Mouse (Mus musculus) layer of hippocampus, adult 6 months (tissue): ENCODE results near the gene Vmn1r51. TPM values are rescaled to one million over a fixed set of nuclear protein-coding genes. Genes with fewer than 3 reads are reported as not detected.

Source experiments
- long read RNA-seq, 2 experiments: library from polyadenylated mRNA; unstranded; transcript quantifications; one replicate each; pipeline ENCODE4 v2.0.0; 2019 to 2020
- polyA plus RNA-seq: library from polyadenylated mRNA; unstranded; fragments of <200 nt; fragmentation: Nextera tagmentation; gene quantifications from 2 replicates; pipeline ENCODE4 v1.2.3, GENCODE M21; 2021

The Vmn1r51 gene
- polyA plus RNA-seq: not detected in 2 replicates
- long read RNA-seq, experiment 1: 0 reads
- long read RNA-seq, experiment 2: 0 reads

GRCm38 (mm10) chr6:90122296-90122695, at the start of gene Vmn1r51:
TSS of gene Vmn1r51 (plus strand) at chr6:90122596.

DNA sequence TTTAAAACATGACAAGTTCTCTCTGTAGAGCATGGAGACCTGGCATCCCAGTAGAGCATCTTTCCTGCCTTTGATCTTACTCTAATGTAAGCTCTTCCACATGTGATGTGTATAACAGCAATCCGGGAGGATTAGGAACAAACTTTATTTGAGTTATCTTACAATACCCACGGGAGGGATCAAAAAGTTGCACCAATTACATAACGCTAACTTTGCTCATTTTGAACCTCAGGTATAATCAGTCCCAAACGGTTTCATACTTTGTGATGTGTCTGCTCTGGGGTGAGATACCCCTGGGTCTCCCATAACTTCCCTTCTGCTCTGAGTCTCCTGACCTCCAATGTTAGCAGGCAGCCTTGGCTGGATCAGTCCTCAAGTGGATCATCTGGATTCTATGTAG, 44.0 kb upstream of the Vmn1r51 start, which contains the start of gene Vmn1r49:
TSS of gene Vmn1r49 (minus strand) at position 101 of the 400 bp plus-strand sequence.

GRCm38 (mm10) chr6:90101130-90101529, 21.3 kb upstream of the Vmn1r51 start, which contains the start of gene Vmn1r50:
TSS of gene Vmn1r50 (plus strand) at chr6:90101430.

GRCm38 (mm10) chr6:90174508-90174907, 52.1 kb downstream of the Vmn1r51 start, which contains the start of gene Vmn1r52:
TSS of gene Vmn1r52 (plus strand) at chr6:90174808.

Other genes starting within 250 kb of the Vmn1r51 start
- not detected in 2 replicates for gene Vmn1r42, start 246.2 kb upstream of the Vmn1r51 start, polyA plus RNA-seq
- not detected in 2 replicates for gene Vmn1r43, start 246.2 kb upstream of the Vmn1r51 start, polyA plus RNA-seq
- not detected in 2 replicates for gene Vmn1r44, start 238.9 kb upstream of the Vmn1r51 start, polyA plus RNA-seq
- gene Vmn1r45, start 182.0 kb upstream of the Vmn1r51 start, polyA plus RNA-seq: not detected in 2 replicates
- gene Vmn1r46, start 153.3 kb upstream of the Vmn1r51 start, polyA plus RNA-seq: not detected in 2 replicates
- gene Vmn1r47, start 106.4 kb upstream of the Vmn1r51 start, polyA plus RNA-seq: not detected in 2 replicates
- gene Vmn1r48, start 85.8 kb upstream of the Vmn1r51 start, polyA plus RNA-seq: not detected in 2 replicates
- not detected in 2 replicates for gene Vmn1r49, start 44.1 kb upstream of the Vmn1r51 start, polyA plus RNA-seq
- gene Vmn1r50, start 21.2 kb upstream of the Vmn1r51 start, polyA plus RNA-seq: not detected in 2 replicates
- not detected in 2 replicates for gene Vmn1r52, start 52.2 kb downstream of the Vmn1r51 start, polyA plus RNA-seq
- not detected in 2 replicates for gene V1ra8, start 80.2 kb downstream of the Vmn1r51 start, polyA plus RNA-seq
- not detected in 2 replicates for gene Vmn1r53, start 101.8 kb downstream of the Vmn1r51 start, polyA plus RNA-seq
- gene Vmn1r54, start 123.7 kb downstream of the Vmn1r51 start, polyA plus RNA-seq: not detected in 2 replicates
- gene BC048671, start 178.6 kb downstream of the Vmn1r51 start, polyA plus RNA-seq: not detected in 2 replicates
- not detected in 2 replicates for gene Chst13, start 202.6 kb downstream of the Vmn1r51 start, polyA plus RNA-seq
- not detected in 2 replicates for gene Uroc1, start 210.7 kb downstream of the Vmn1r51 start, polyA plus RNA-seq
- gene Zxdc, start 246.9 kb downstream of the Vmn1r51 start, polyA plus RNA-seq: 2.7 and 3.2 TPM in 2 replicates